Mouse (Mus musculus): ENCODE results near the gene Eno3. TPM values are rescaled to one million over a fixed set of nuclear protein-coding genes. Genes with fewer than 3 reads are reported as not detected.
A peak's percentile ranks its signal among the peaks of the same experiment; 100 is the strongest.

Gene Eno3
- polyA plus RNA-seq, 1 experiment, result 97.3 TPM

DNA sequence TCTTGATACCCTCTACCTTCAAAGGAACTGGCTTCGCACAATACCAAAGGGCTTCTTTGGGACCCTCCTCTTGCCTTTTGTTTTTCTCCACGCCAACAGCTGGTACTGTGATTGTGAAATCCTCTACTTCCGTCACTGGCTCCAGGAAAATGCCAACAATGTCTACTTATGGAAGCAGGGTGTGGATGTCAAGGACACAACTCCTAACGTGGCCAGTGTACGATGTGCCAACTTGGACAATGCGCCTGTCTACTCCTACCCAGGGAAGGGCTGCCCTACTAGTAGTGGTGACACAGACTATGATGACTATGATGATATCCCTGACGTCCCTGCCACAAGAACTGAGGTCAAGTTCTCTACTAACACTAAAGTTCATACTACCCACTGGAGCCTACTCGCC, 17.0 kb upstream of the Eno3 start:
- Histone ChIP-seq H3K4me3 (replicated peaks; ENCODE audit: extremely low read depth, low read depth, low read length) (no peak overlapping the region), H3K4me1 (ENCODE audit: control insufficient read depth, insufficient read depth, low read length) (no peaks in the 10 kb centered on the region)
- TF ChIP-seq POLR2A (IDR thresholded peaks at IDR 0.05; ENCODE audit: borderline replicate concordance, extremely low read depth, low read depth, low read length), result no peak
- TF ChIP-seq CTCF (IDR thresholded peaks at IDR 0.05; ENCODE audit: insufficient read depth, low read length), result no peak
- WGBS, result 45% methylated on average over 8 of the region's 8 CpGs
- DNase-seq, result no peak

DNA sequence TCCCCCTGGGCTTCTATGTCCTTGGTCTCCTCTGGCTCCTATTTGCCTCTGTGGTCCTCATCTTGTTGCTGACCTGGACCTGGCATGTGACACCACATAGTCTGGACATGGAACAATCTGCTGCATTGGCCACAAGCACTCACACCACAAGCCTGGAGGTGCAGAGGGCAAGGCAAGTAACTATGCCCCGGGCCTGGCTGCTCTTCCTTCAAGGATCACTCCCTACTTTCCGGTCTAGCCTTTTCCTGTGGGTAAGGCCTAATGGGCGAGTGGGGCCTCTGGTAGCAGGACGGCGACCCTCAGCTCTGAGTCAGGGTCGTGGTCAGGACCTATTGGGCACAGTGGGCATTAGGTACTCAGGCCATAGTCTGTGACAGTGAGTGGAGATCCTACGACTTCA, 15.8 kb upstream of the Eno3 start:
- peaks cover 4% of the 10 kb centered on the region; the same call in 1 of the 2 replicates for H3K4me1 ChIP-seq (ENCODE audit: control insufficient read depth, insufficient read depth, low read length)
- no peak for DNase-seq
- TF ChIP-seq POLR2A (IDR thresholded peaks at IDR 0.05; ENCODE audit: borderline replicate concordance, extremely low read depth, low read depth, low read length), result no peak
- TF ChIP-seq CTCF (IDR thresholded peaks at IDR 0.05; ENCODE audit: insufficient read depth, low read length), result no peak
- 69% methylated on average over 7 of the region's 7 CpGs for WGBS
- H3K4me3 ChIP-seq (replicated peaks; ENCODE audit: extremely low read depth, low read depth, low read length), result no peak overlapping the region

DNA sequence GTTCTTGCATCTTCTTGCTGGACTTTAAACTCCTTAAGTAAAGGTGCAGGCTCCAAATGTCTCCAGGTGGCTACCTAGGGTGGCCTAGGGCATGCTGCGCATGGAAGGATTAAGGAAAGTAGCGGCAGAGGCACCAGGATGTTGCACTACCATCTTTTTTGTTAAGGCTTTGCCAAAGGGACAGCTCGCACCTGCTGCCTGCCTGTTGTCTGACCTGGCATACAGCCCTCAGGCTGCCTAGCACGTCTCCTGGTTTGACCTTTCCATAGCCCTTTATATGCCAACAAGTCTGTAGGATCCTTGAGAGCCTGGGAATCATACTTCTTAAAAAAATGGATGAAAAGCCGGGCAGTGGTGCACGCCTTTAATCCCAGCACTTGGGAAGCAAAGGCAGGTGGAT, 14.0 kb upstream of the Eno3 start:
- 88% methylated on average over 6 of the region's 6 CpGs for WGBS
- no peak overlapping the region for H3K4me3 ChIP-seq (replicated peaks; ENCODE audit: extremely low read depth, low read depth, low read length)
- peaks cover 4% of the 10 kb centered on the region; the same call in 1 of the 2 replicates for H3K4me1 ChIP-seq (ENCODE audit: control insufficient read depth, insufficient read depth, low read length)
- no peak for DNase-seq
- TF ChIP-seq POLR2A (IDR thresholded peaks at IDR 0.05; ENCODE audit: borderline replicate concordance, extremely low read depth, low read depth, low read length) (no peak), CTCF (IDR thresholded peaks at IDR 0.05; ENCODE audit: insufficient read depth, low read length) (no peak)

DNA sequence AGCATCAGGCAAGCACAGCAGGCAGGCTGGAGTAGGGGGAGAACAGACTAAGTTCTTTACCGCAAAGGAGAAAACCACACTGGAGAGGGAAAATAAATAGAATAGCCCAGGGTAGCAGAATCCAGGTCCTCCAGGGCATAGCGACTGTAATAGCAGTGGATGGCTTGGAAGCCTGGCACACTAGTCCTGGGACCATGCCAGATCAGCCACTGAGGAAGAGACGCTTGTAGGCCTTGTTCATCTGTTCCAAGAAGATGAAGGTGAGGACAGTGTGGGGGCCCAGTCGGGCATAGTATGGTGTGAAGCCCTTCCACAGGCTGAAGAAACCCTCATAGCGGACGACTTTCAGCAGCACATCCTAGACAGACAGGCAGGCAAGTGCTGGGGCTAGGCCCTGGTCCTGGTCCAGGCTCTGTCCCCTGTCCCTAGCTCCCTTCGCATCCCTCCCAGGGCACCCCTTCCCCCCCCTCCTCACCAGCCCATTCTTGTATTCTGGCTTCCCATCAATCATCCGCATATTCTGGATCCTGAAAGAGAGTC, 12.4 kb upstream of the Eno3 start:
- no peak for DNase-seq
- 94% methylated on average over 8 of the region's 8 CpGs for WGBS
- Histone ChIP-seq H3K4me3 (replicated peaks; ENCODE audit: extremely low read depth, low read depth, low read length) (no peak overlapping the region), H3K4me1 (ENCODE audit: control insufficient read depth, insufficient read depth, low read length) (peaks cover 11% of the 10 kb centered on the region)
- TF ChIP-seq POLR2A (IDR thresholded peaks at IDR 0.05; ENCODE audit: borderline replicate concordance, extremely low read depth, low read depth, low read length) (no peak), CTCF (IDR thresholded peaks at IDR 0.05; ENCODE audit: insufficient read depth, low read length) (no peak)

DNA sequence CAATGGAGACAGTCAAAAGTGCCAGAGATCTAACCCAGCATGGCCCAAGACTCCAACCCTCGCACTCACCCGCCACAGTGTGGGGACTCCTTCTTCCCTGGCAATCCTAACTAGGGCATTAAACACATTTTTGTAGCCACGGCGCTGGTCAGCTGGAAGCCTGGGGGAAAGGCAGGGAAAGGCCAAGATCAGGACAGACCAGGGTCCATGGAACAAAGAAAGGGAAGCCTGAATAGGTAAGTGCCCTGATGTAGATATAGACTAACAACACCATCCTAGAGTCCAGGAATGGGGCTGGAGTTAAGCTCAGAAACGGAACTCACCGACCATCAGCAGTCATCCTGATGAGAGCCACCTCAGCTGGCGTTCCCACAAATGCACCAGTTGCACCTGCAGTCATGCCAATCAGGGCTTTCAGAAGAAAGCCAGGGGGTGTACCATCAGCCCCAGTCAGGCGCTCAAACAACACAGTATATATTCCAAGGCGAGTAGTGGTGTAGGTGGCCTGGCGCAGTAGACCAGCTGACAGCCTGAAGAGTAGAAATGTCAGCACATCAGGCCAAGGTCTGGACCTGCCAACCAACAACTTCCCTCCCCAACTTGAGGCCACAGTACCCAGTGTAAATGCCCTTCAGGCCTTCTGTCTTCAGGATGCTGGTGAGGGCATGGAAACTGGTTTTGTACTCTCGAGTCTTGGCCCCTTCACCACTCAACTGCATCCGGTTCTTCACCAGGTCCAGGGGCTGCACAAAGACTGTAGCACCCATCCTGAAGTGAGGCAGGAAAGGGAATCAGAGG, 11.3 kb upstream of the Eno3 start:
- 82% methylated on average over 12 of the region's 12 CpGs for WGBS
- peaks cover 12% of the 10 kb centered on the region for H3K4me1 ChIP-seq (ENCODE audit: control insufficient read depth, insufficient read depth, low read length)
- no peak for DNase-seq
- no peak for TF ChIP-seq POLR2A (IDR thresholded peaks at IDR 0.05; ENCODE audit: borderline replicate concordance, extremely low read depth, low read depth, low read length)
- no peak for TF ChIP-seq CTCF (IDR thresholded peaks at IDR 0.05; ENCODE audit: insufficient read depth, low read length)
- no peak overlapping the region for H3K4me3 ChIP-seq (replicated peaks; ENCODE audit: extremely low read depth, low read depth, low read length)

DNA sequence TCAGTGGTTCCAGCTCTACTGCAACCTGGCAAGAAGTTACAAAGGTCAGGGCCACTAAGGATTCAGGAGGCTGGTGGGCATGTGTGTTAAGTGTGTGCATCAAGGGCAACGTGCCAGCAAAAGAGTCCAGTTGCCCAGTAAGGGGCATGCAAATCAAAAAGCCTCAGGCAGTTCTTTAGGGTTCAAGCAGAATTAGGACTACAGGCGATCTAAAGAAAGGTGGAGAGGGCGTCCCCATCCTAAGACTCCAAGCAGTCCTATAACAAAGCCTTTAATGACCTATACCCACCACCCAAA, 10.8 kb upstream of the Eno3 start:
- Histone ChIP-seq H3K4me3 (replicated peaks; ENCODE audit: extremely low read depth, low read depth, low read length) (peak overlapping the region; percentile 74), H3K4me1 (ENCODE audit: control insufficient read depth, insufficient read depth, low read length) (peaks cover 16% of the 10 kb centered on the region)
- no peak for DNase-seq
- TF ChIP-seq CTCF (IDR thresholded peaks at IDR 0.05; ENCODE audit: insufficient read depth, low read length) (no peak), POLR2A (IDR thresholded peaks at IDR 0.05; ENCODE audit: borderline replicate concordance, extremely low read depth, low read depth, low read length) (no peak)
- 21% methylated on average over 3 of the region's 3 CpGs for WGBS

DNA sequence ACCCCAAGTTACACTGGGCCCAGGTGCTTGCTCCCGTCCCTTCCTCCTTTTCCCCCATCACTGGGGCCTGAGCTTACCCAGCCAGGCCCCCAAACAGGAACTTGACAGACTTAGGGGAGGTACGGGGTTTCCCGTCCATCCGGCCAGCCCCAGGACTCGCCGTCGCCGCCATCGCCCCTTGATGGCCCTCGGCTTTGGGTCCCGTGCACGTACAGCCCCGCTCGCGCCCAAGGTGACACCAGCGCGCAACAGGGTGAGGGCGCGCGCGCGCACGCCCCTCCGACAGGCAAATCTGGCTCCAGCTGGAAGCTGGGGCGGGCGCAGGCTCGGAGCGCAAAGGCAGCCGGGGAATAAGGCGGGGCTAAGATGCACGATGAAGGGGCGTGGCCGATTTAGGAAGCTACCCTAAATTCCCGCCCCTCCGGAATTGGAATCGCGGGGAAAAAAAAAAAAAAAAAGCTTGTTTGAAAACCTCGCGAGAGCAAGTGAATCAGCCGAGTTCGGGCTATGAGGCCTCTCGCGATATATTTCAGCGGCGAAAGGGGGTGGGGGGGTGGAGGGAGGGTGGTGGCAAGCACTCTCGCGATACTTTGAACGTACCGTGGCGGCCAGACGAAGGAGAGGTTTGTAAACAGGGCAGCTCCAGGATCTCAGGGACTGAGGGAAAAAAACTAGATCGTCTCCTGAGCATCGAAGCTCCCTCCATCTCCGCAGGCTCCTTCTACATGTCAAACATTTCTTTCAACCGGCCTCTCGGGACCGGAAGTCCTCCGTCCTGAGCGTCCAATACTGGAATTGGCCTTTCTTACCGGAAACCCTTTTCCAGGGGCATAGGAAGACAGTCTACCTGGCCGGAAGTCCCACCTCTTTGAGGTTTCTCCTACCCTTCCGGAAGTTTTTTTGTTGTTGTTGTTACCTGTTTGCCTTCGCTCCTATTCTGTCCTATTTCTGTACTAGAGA, 10.0 kb upstream of the Eno3 start, which contains the start of the genes Rnf167 and Slc25a11:
TSS of gene Rnf167 (plus strand) at position 545 of the 960 bp plus-strand sequence.
TSS of gene Slc25a11 (minus strand) at position 789 of the 960 bp plus-strand sequence.
- peak; percentile 92 for DNase-seq
- H3K4me3 ChIP-seq (replicated peaks; ENCODE audit: extremely low read depth, low read depth, low read length), result peak within 1 kb of the TSS; percentile 81
- WGBS, result under 1% methylated on average over 63 of the region's 63 CpGs
- peak; percentile 96; the same call in 1 of the 2 replicates for TF ChIP-seq POLR2A (IDR thresholded peaks at IDR 0.05; ENCODE audit: borderline replicate concordance, extremely low read depth, low read depth, low read length)
- TF ChIP-seq CTCF (IDR thresholded peaks at IDR 0.05; ENCODE audit: insufficient read depth, low read length), result no peak
- H3K4me1 ChIP-seq (ENCODE audit: control insufficient read depth, insufficient read depth, low read length), result peaks cover 17% of the 10 kb centered on the region

DNA sequence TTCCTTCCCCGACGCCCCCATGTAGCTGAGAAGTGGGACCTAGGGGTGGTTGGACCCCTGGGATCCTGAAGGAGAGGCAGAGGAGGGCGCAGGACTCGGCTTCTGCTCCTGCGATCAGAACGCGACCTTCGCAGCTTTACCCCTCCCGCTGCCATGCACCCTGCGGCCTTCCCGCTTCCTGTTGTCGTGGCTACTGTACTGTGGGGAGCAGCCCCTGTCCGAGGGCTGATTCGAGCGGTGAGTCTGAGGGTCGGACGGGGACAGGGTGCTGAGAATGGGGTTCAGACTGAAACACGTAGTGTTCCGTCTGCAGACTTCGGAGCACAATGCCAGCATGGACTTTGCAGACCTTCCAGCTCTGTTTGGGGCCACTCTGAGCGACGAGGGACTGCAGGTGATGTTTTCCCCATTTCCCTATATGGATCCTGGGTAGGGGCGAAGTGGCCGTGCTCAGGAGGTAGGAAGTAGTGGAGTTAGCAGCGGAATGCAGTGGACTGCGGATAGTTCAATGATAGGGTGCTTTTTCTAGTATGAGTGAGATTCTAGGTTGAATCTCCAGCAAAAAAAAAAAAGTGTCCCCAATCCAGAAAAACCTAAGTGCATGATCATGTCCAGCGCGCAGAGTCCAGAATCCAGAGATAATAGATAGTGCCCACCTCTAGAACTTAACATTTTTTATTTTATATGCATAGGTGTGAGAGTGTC, 9.1 kb upstream of the Eno3 start:
- 2% methylated on average over 28 of the region's 28 CpGs for WGBS
- Histone ChIP-seq H3K4me3 (replicated peaks; ENCODE audit: extremely low read depth, low read depth, low read length) (peak overlapping the region; percentile 81), H3K4me1 (ENCODE audit: control insufficient read depth, insufficient read depth, low read length) (peaks cover 24% of the 10 kb centered on the region)
- TF ChIP-seq POLR2A (IDR thresholded peaks at IDR 0.05; ENCODE audit: borderline replicate concordance, extremely low read depth, low read depth, low read length) (no peak), CTCF (IDR thresholded peaks at IDR 0.05; ENCODE audit: insufficient read depth, low read length) (no peak)
- peak; percentile 49 for DNase-seq

DNA sequence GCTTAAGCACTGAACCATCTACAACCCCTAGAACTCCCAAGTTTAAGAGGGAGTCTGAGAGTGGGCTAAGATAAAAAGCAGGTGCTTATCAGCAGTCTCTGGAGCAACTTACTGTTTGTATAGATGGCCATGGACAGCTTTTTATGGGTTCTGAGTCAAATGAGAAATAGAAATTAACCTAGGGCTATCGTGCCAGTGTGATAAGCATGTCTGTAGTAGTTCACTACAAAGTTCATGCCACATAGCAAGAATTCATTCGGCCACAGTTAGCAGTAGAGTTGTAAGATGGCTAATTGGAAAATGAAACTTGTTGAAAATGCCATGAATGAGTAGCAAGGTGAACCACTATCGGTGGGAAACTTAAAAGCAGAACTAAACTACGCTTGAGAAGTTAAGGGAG, 8.5 kb upstream of the Eno3 start:
- peak overlapping the region; percentile 15 for H3K4me3 ChIP-seq (replicated peaks; ENCODE audit: extremely low read depth, low read depth, low read length)
- WGBS, result 47% methylated on average over 4 of the region's 4 CpGs
- no peak for TF ChIP-seq POLR2A (IDR thresholded peaks at IDR 0.05; ENCODE audit: borderline replicate concordance, extremely low read depth, low read depth, low read length)
- TF ChIP-seq CTCF (IDR thresholded peaks at IDR 0.05; ENCODE audit: insufficient read depth, low read length), result no peak
- H3K4me1 ChIP-seq (ENCODE audit: control insufficient read depth, insufficient read depth, low read length), result peaks cover 26% of the 10 kb centered on the region
- DNase-seq, result no peak
